In genomic region chr11:49187701-49188100, GRCm38 (mm10) we compare ENCODE assay signal across 39 mouse cellular contexts. TPM values are rescaled to one million over a fixed set of nuclear protein-coding genes. Genes with fewer than 3 reads are reported as not detected.
A peak's percentile ranks its signal among the peaks of the same experiment; 100 is the strongest.
DNase-seq lines count a peak whose midpoint lies in the region; ATAC-seq and TF ChIP-seq lines count a peak whose summit lies in the region.
"Had no signal": no experiment of that assay in that cellular context is flagged by ENCODE, and none has a peak within 500 bp of the region (broad histone marks: within the 10 kb centered on the region; RNA-seq: fewer than 3 reads in every experiment).

No protein-coding gene starts in this region.

- H3K79me2 ChIP-seq in heart, adult 2 months (replicated peaks; ENCODE audit: control insufficient read depth, insufficient read depth, low read length): no peaks in the 10 kb centered on the region
- H3K79me2 ChIP-seq in liver, adult 2 months (ENCODE audit: control insufficient read depth, insufficient read depth, low read length): no peaks in the 10 kb centered on the region

- peaks cover 1% of the 10 kb centered on the region; the same call in 1 of the 2 replicates for H3K4me1 ChIP-seq in heart, adult 2 months (ENCODE audit: control insufficient read depth, insufficient read depth, low read length)
- H3K4me1 ChIP-seq in heart, postnatal 0 days (ENCODE audit: control insufficient read depth, insufficient read depth): no peaks in the 10 kb centered on the region
- H3K4me1 ChIP-seq in heart, embryonic 10.5 days: no peaks in the 10 kb centered on the region
- peaks cover 3% of the 10 kb centered on the region; the same call in 1 of the 2 replicates for H3K4me1 ChIP-seq in liver, adult 2 months (ENCODE audit: control insufficient read depth, insufficient read depth, low read length)
- H3K4me1 ChIP-seq in liver, embryonic 12.5 days: no peaks in the 10 kb centered on the region
- H3K4me1 ChIP-seq: embryonic facial prominence, embryonic 12.5 days; forebrain, embryonic 12.5 days; hindbrain, embryonic 12.5 days; intestine, embryonic 15.5 days; limb, embryonic 10.5 days; limb, embryonic 15.5 days; stomach, embryonic 15.5 days had no signal

- peaks cover 1% of the 10 kb centered on the region; the same call in 1 of the 2 replicates for H3K36me3 ChIP-seq in heart, adult 2 months (ENCODE audit: control insufficient read depth, insufficient read depth, low read length)
- no peaks in the 10 kb centered on the region for H3K36me3 ChIP-seq in heart, postnatal 0 days (replicated peaks; ENCODE audit: control insufficient read depth, insufficient read depth, low read length)
- no peaks in the 10 kb centered on the region for H3K36me3 ChIP-seq in heart, embryonic 10.5 days
- no peaks in the 10 kb centered on the region for H3K36me3 ChIP-seq in liver, adult 2 months (ENCODE audit: control insufficient read depth, insufficient read depth, low read length)
- no peaks in the 10 kb centered on the region for H3K36me3 ChIP-seq in liver, embryonic 12.5 days
- H3K36me3 ChIP-seq: embryonic facial prominence, embryonic 12.5 days; forebrain, embryonic 12.5 days; hindbrain, embryonic 12.5 days; intestine, embryonic 15.5 days; limb, embryonic 10.5 days; limb, embryonic 15.5 days; stomach, embryonic 15.5 days had no signal

- no peak for TF ChIP-seq EP300 in heart, adult 2 months (IDR thresholded peaks at IDR 0.05; ENCODE audit: insufficient read depth, low read depth, low read length)
- TF ChIP-seq EP300 in heart, postnatal 0 days (IDR thresholded peaks at IDR 0.05; ENCODE audit: low read depth): no peak

- H3K27ac ChIP-seq in heart, adult 2 months: peak overlapping the region; percentile 85
- peak overlapping the region; percentile 76 for H3K27ac ChIP-seq in heart, postnatal 0 days (ENCODE audit: low read depth)
- no peak overlapping the region for H3K27ac ChIP-seq in heart, embryonic 10.5 days
- peak overlapping the region; percentile 45 for H3K27ac ChIP-seq in liver, adult 2 months (replicated peaks; ENCODE audit: insufficient read depth, low read depth, low read length)
- no peak overlapping the region for H3K27ac ChIP-seq in liver, embryonic 12.5 days
- H3K27ac ChIP-seq: embryonic facial prominence, embryonic 12.5 days; forebrain, embryonic 12.5 days; hindbrain, embryonic 12.5 days; hindbrain, postnatal 0 days; intestine, embryonic 15.5 days; limb, embryonic 10.5 days; limb, embryonic 15.5 days; stomach, embryonic 15.5 days had no signal

- TF ChIP-seq POLR2A in heart, adult 2 months (IDR thresholded peaks at IDR 0.05; ENCODE audit: insufficient read depth, low read depth, low read length): no peak
- no peak for TF ChIP-seq POLR2A in liver, adult 2 months (IDR thresholded peaks at IDR 0.05; ENCODE audit: extremely low read depth, insufficient read depth, low read length)

- 54% methylated on average over 10 of the region's 10 CpGs for WGBS in heart, adult 2 months
- 52% methylated on average over 10 of the region's 10 CpGs for WGBS in heart, postnatal 0 days
- WGBS in heart, embryonic 10.5 days: 73% methylated on average over 10 of the region's 10 CpGs
- 72% methylated on average over 10 of the region's 10 CpGs for WGBS in liver, adult 2 months
- 66% methylated on average over 10 of the region's 10 CpGs for WGBS in liver, embryonic 12.5 days (ENCODE audit: insufficient replicate concordance)

- H3K9ac ChIP-seq in heart, adult 2 months (ENCODE audit: low read depth, low read length): 0 out of 2 replicates have a peak overlapping the region, but pooled peaks have one; percentile 2
- H3K9ac ChIP-seq in heart, postnatal 0 days (replicated peaks; ENCODE audit: low read depth, low read length): no peak overlapping the region
- H3K9ac ChIP-seq in liver, adult 2 months (ENCODE audit: low read depth, low read length): peak overlapping the region; percentile 24; the same call in 1 of the 2 replicates
- H3K9ac ChIP-seq in liver, embryonic 12.5 days: no peak overlapping the region
- H3K9ac ChIP-seq: embryonic facial prominence, embryonic 12.5 days; forebrain, embryonic 12.5 days; forebrain, postnatal 0 days; hindbrain, embryonic 12.5 days; intestine, embryonic 15.5 days; limb, embryonic 15.5 days; stomach, embryonic 15.5 days had no signal

- no peak for DNase-seq in heart, adult 2 months
- no peak for DNase-seq in heart, adult 8-10 months (ENCODE audit: low spot score)
- DNase-seq in heart, postnatal 0 days (ENCODE audit: low spot score): no peak
- DNase-seq in heart, embryonic 10.5 days (ENCODE audit: low spot score): no peak
- no peak for DNase-seq in liver, adult 2 months (ENCODE audit: extremely low read depth, low read depth, low spot score)
- peak; percentile 63 for DNase-seq in R1 (ENCODE audit: low read depth, low spot score)
- no peak for DNase-seq in urinary bladder, adult 18-20 months (ENCODE audit: low spot score in 2 of 2)
- DNase-seq: adrenal gland, adult 8-10 months; cerebellum, adult 8-10 months; cerebellum, postnatal 36 days; forebrain, postnatal 0 days; gastrocnemius, postnatal 10 days; kidney, postnatal 10 days; layer of hippocampus, adult 9-11 months; lung, postnatal 36 days; right cerebral cortex, postnatal 25 days; thymus, adult 18-20 months; thymus, postnatal 25 days had no signal

- TF ChIP-seq CTCF in heart, adult 2 months (IDR thresholded peaks at IDR 0.05): no peak
- TF ChIP-seq CTCF in heart, postnatal 0 days (IDR thresholded peaks at IDR 0.05; ENCODE audit: low read depth): no peak
- no peak for TF ChIP-seq CTCF in liver, adult 2 months (IDR thresholded peaks at IDR 0.05; ENCODE audit: low read depth, low read length)

- H3K4me2 ChIP-seq in heart, postnatal 0 days (ENCODE audit: low read depth, low read length): no peak overlapping the region
- no peak overlapping the region for H3K4me2 ChIP-seq in liver, embryonic 12.5 days
- H3K4me2 ChIP-seq: embryonic facial prominence, embryonic 12.5 days; forebrain, embryonic 12.5 days; hindbrain, embryonic 12.5 days; intestine, embryonic 15.5 days; limb, embryonic 15.5 days; midbrain, embryonic 11.5 days; stomach, embryonic 15.5 days had no signal

- intact Hi-C loops in heart, adult 2 months (cut with DNase I): loop anchor here (2.0 to 5.0 kb wide), 3 partner anchors 73 to 315 kb away; partner anchors contain the start of genes Irgm1 and Olfr1396

- ATAC-seq in heart, postnatal 0 days (ENCODE audit: insufficient read depth, low read depth): no peak
- ATAC-seq in liver, embryonic 12.5 days: no peak
- ATAC-seq: forebrain, postnatal 0 days; hindbrain, postnatal 0 days; intestine, embryonic 15.5 days; midbrain, embryonic 16.5 days had no signal

- no peaks in the 10 kb centered on the region for H3K9me3 ChIP-seq in heart, postnatal 0 days (replicated peaks; ENCODE audit: control insufficient read depth, low read length)
- H3K9me3 ChIP-seq in heart, embryonic 10.5 days: no peaks in the 10 kb centered on the region
- no peaks in the 10 kb centered on the region for H3K9me3 ChIP-seq in liver, embryonic 12.5 days (replicated peaks)
- H3K9me3 ChIP-seq: embryonic facial prominence, embryonic 12.5 days; forebrain, embryonic 12.5 days; hindbrain, embryonic 12.5 days; intestine, embryonic 15.5 days; limb, embryonic 10.5 days; limb, embryonic 15.5 days; stomach, embryonic 15.5 days had no signal

- peak overlapping the region; percentile 7; the same call in 1 of the 2 replicates for H3K4me3 ChIP-seq in heart, adult 2 months
- no peak overlapping the region for H3K4me3 ChIP-seq in heart, postnatal 0 days (ENCODE audit: low read depth, low read length)
- no peak overlapping the region for H3K4me3 ChIP-seq in heart, embryonic 10.5 days
- no peak overlapping the region for H3K4me3 ChIP-seq in liver, adult 2 months (ENCODE audit: insufficient read depth, low read depth, low read length)
- H3K4me3 ChIP-seq in liver, embryonic 12.5 days: no peak overlapping the region
- H3K4me3 ChIP-seq: embryonic facial prominence, embryonic 12.5 days; erythroblast, embryonic 14.5 days; forebrain, embryonic 12.5 days; hindbrain, embryonic 12.5 days; intestine, embryonic 15.5 days; limb, embryonic 10.5 days; limb, embryonic 15.5 days; stomach, embryonic 15.5 days had no signal

- no peaks in the 10 kb centered on the region for H3K27me3 ChIP-seq in heart, adult 2 months (ENCODE audit: control insufficient read depth, insufficient read depth, low read length)
- H3K27me3 ChIP-seq in heart, postnatal 0 days (ENCODE audit: control insufficient read depth, insufficient read depth, low read length): no peaks in the 10 kb centered on the region
- no peaks in the 10 kb centered on the region for H3K27me3 ChIP-seq in heart, embryonic 10.5 days (ENCODE audit: insufficient read depth, poor library complexity, severe bottlenecking)
- H3K27me3 ChIP-seq in liver, adult 2 months (ENCODE audit: control insufficient read depth, insufficient read depth, low read length): no peaks in the 10 kb centered on the region
- H3K27me3 ChIP-seq in liver, embryonic 12.5 days (replicated peaks): no peaks in the 10 kb centered on the region; the same call in 1 of the 2 replicates
- H3K27me3 ChIP-seq: embryonic facial prominence, embryonic 12.5 days; forebrain, embryonic 12.5 days; hindbrain, embryonic 12.5 days; intestine, embryonic 15.5 days; limb, embryonic 15.5 days; stomach, embryonic 15.5 days had no signal

RNA-seq across cellular contexts. Expression of gene Btnl9, which starts 0.7 kb away (rescaled TPM):
- total RNA-seq in heart, adult 2 months (2021): 10 to 100 TPM; 25.0 to 31.4 TPM
- polyA plus RNA-seq in heart, adult 2 months (2012; rRNA removed): 18.9 and 23.0 TPM in 2 replicates
- total RNA-seq in heart, adult 8-10 months (2022): 10 to 100 TPM; 22.6 to 28.5 (median 23.8) TPM
- 14.5 and 33.4 TPM in 2 replicates for total RNA-seq in heart, postnatal 0 days (2014; rRNA removed; ENCODE audit: low replicate concordance)
- polyA plus RNA-seq in heart, postnatal 0 days (2015; fragmentation: Nextera tagmentation; extraction: Ambion mirVana): 11.2 and 12.2 TPM in 2 replicates
- polyA plus RNA-seq in heart, embryonic 10.5 days (2016; fragmentation: Nextera tagmentation; extraction: Ambion mirVana): 0.11 and 0.23 TPM in 2 replicates
- total RNA-seq in liver, adult 2 months (2014; rRNA removed): 3.4 and 5.5 TPM in 2 replicates
- polyA plus RNA-seq in liver, adult 2 months (2012; rRNA removed): 1.9 and 2.3 TPM in 2 replicates
- polyA plus RNA-seq in liver, embryonic 12.5 days (2016; fragmentation: Nextera tagmentation; extraction: Ambion mirVana): 1.6 and 2.0 TPM in 2 replicates
- polyA plus RNA-seq: erythroblast, embryonic 14.5 days; forebrain, embryonic 12.5 days; midbrain, embryonic 11.5 days had no signal

RNA-seq across cellular contexts. Expression of gene Zfp62, which starts 15.4 kb away (rescaled TPM):
- 10 to 100 TPM; 23.9 to 28.9 TPM for total RNA-seq in heart, adult 2 months (2021)
- 2.9 and 8.2 TPM in 2 replicates for polyA plus RNA-seq in heart, adult 2 months (2012; rRNA removed)
- total RNA-seq in heart, adult 8-10 months (2022): 10 to 100 TPM; 25.0 to 31.7 (median 27.1) TPM
- 7.4 and 22.9 TPM in 2 replicates for total RNA-seq in heart, postnatal 0 days (2014; rRNA removed; ENCODE audit: low replicate concordance)
- polyA plus RNA-seq in heart, postnatal 0 days (2015; fragmentation: Nextera tagmentation; extraction: Ambion mirVana): 19.0 and 20.4 TPM in 2 replicates
- polyA plus RNA-seq in heart, embryonic 10.5 days (2016; fragmentation: Nextera tagmentation; extraction: Ambion mirVana): 32.8 and 34.6 TPM in 2 replicates
- 18.3 and 18.8 TPM in 2 replicates for total RNA-seq in liver, adult 2 months (2014; rRNA removed)
- polyA plus RNA-seq in liver, adult 2 months (2012; rRNA removed): 0.71 and 1.4 TPM in 2 replicates
- polyA plus RNA-seq in liver, embryonic 12.5 days (2016; fragmentation: Nextera tagmentation; extraction: Ambion mirVana): 16.2 and 16.6 TPM in 2 replicates

RNA-seq across cellular contexts. Expression of gene Olfr1394, which starts 33.5 kb away (rescaled TPM):
- total RNA-seq in heart, adult 2 months (2021): not detected
- not detected in 2 replicates for polyA plus RNA-seq in heart, adult 2 months (2012; rRNA removed)
- not detected for total RNA-seq in heart, adult 8-10 months (2022)
- total RNA-seq in heart, postnatal 0 days (2014; rRNA removed; ENCODE audit: low replicate concordance): not detected in 2 replicates
- not detected in 2 replicates for polyA plus RNA-seq in heart, postnatal 0 days (2015; fragmentation: Nextera tagmentation; extraction: Ambion mirVana)
- not detected in 2 replicates for polyA plus RNA-seq in heart, embryonic 10.5 days (2016; fragmentation: Nextera tagmentation; extraction: Ambion mirVana)
- total RNA-seq in liver, adult 2 months (2014; rRNA removed): not detected in 2 replicates
- not detected in 2 replicates for polyA plus RNA-seq in liver, adult 2 months (2012; rRNA removed)
- polyA plus RNA-seq in liver, embryonic 12.5 days (2016; fragmentation: Nextera tagmentation; extraction: Ambion mirVana): not detected in 2 replicates
- total RNA-seq: adrenal gland, adult 8-10 months; adrenal gland, postnatal 4 days; forebrain, postnatal 0 days; gastrocnemius, postnatal 10 days; granulocyte monocyte progenitor cell, adult 5-6 weeks; heart, postnatal 25 days; hindbrain, postnatal 0 days; left cerebral cortex, postnatal 10 days; megakaryocyte, adult 5-6 weeks; neutrophil, adult 5-6 weeks had no signal
- polyA plus RNA-seq: embryonic facial prominence, embryonic 12.5 days; erythroblast, embryonic 14.5 days; forebrain, embryonic 12.5 days; forebrain, postnatal 0 days; hindbrain, embryonic 12.5 days; hindbrain, postnatal 0 days; intestine, embryonic 15.5 days; limb, embryonic 10.5 days; limb, embryonic 15.5 days; liver, embryonic 16.5 days; lung, embryonic 16.5 days; midbrain, embryonic 11.5 days; midbrain, embryonic 16.5 days; neural tube, embryonic 11.5 days; stomach, embryonic 15.5 days had no signal

RNA-seq across cellular contexts. Expression of gene Olfr1395, which starts 45.6 kb away (rescaled TPM):
- total RNA-seq in heart, adult 2 months (2021): not detected
- 0.12 TPM in 1 of 2 replicates, not detected in the other for polyA plus RNA-seq in heart, adult 2 months (2012; rRNA removed)
- not detected for total RNA-seq in heart, adult 8-10 months (2022)
- total RNA-seq in heart, postnatal 0 days (2014; rRNA removed; ENCODE audit: low replicate concordance): not detected in 2 replicates
- polyA plus RNA-seq in heart, postnatal 0 days (2015; fragmentation: Nextera tagmentation; extraction: Ambion mirVana): not detected in 2 replicates
- not detected in 2 replicates for polyA plus RNA-seq in heart, embryonic 10.5 days (2016; fragmentation: Nextera tagmentation; extraction: Ambion mirVana)
- total RNA-seq in liver, adult 2 months (2014; rRNA removed): not detected in 2 replicates
- not detected in 2 replicates for polyA plus RNA-seq in liver, adult 2 months (2012; rRNA removed)
- polyA plus RNA-seq in liver, embryonic 12.5 days (2016; fragmentation: Nextera tagmentation; extraction: Ambion mirVana): not detected in 2 replicates
- total RNA-seq: adrenal gland, adult 8-10 months; adrenal gland, postnatal 4 days; forebrain, postnatal 0 days; gastrocnemius, postnatal 10 days; granulocyte monocyte progenitor cell, adult 5-6 weeks; heart, postnatal 25 days; hindbrain, postnatal 0 days; left cerebral cortex, postnatal 10 days; megakaryocyte, adult 5-6 weeks; neutrophil, adult 5-6 weeks had no signal
- polyA plus RNA-seq: embryonic facial prominence, embryonic 12.5 days; erythroblast, embryonic 14.5 days; forebrain, embryonic 12.5 days; forebrain, postnatal 0 days; hindbrain, embryonic 12.5 days; hindbrain, postnatal 0 days; intestine, embryonic 15.5 days; limb, embryonic 10.5 days; limb, embryonic 15.5 days; liver, embryonic 16.5 days; lung, embryonic 16.5 days; midbrain, embryonic 11.5 days; midbrain, embryonic 16.5 days; neural tube, embryonic 11.5 days; stomach, embryonic 15.5 days had no signal

RNA-seq across cellular contexts. Expression of gene Mgat1, which starts 56.3 kb away (rescaled TPM):
- total RNA-seq in heart, adult 2 months (2021): 10 to 100 TPM; 59.2 to 72.3 TPM
- polyA plus RNA-seq in heart, adult 2 months (2012; rRNA removed): 74.4 and 86.4 TPM in 2 replicates
- total RNA-seq in heart, adult 8-10 months (2022): 10 to 100 TPM; 62.4 to 80.4 (median 68.8) TPM
- total RNA-seq in heart, postnatal 0 days (2014; rRNA removed; ENCODE audit: low replicate concordance): 115 and 163 TPM in 2 replicates
- 42.3 and 45.7 TPM in 2 replicates for polyA plus RNA-seq in heart, postnatal 0 days (2015; fragmentation: Nextera tagmentation; extraction: Ambion mirVana)
- polyA plus RNA-seq in heart, embryonic 10.5 days (2016; fragmentation: Nextera tagmentation; extraction: Ambion mirVana): 41.1 and 46.9 TPM in 2 replicates
- total RNA-seq in liver, adult 2 months (2014; rRNA removed): 44.7 and 60.8 TPM in 2 replicates
- 134 and 145 TPM in 2 replicates for polyA plus RNA-seq in liver, adult 2 months (2012; rRNA removed)
- polyA plus RNA-seq in liver, embryonic 12.5 days (2016; fragmentation: Nextera tagmentation; extraction: Ambion mirVana): 35.4 and 35.7 TPM in 2 replicates

Comparison
In these comparisons a context has a peak if more than half of its experiments do, and no peak if none do; other contexts are left out.
1. H3K27ac ChIP-seq: peak in heart, adult 2 months (single experiment), heart, postnatal 0 days (single experiment) and liver, adult 2 months (single experiment); none in heart, embryonic 10.5 days (single experiment) and liver, embryonic 12.5 days (single experiment).
2. H3K9ac ChIP-seq: peak in heart, adult 2 months (single experiment) and liver, adult 2 months (single experiment); none in heart, postnatal 0 days (single experiment) and liver, embryonic 12.5 days (single experiment).